Mouse (Mus musculus): Measurements from ENCODE around the gene Ctdsp1.

- TF ChIP-seq ZNF384 (IDR thresholded peaks at IDR 0.05; ENCODE audit: low read depth, low read length), result no peak
- TF ChIP-seq ZC3H11A (IDR thresholded peaks at IDR 0.05; ENCODE audit: borderline replicate concordance, low read depth, low read length), result no peak
These were observed 44.3 kb downstream of the Ctdsp1 start for GRCm38 (mm10) chr1:74435563-74435962.

Measured in ES-E14 (cell line).